Mouse (Mus musculus) myocyte (in vitro differentiated cells): ENCODE data around the gene Rdx.

Source experiments
- CEBPB ChIP-seq: IDR thresholded peaks from 2 replicates; pipeline ENCODE4 v1.6.1; 2011; ENCODE audit warnings: mild to moderate bottlenecking, moderate library complexity; ENCODE audit not compliant: poor library complexity, insufficient read depth, severe bottlenecking
- E2F4 ChIP-seq: IDR thresholded peaks from one replicate; pipeline ENCODE4 v1.6.1; 2011; ENCODE audit warnings: mild to moderate bottlenecking, control low read depth, moderate library complexity; ENCODE audit not compliant: insufficient read depth
- MAX ChIP-seq: IDR thresholded peaks from one replicate; pipeline ENCODE4 v1.6.1; 2011; ENCODE audit warnings: low read depth, mild to moderate bottlenecking, control low read depth
- MYOD1 ChIP-seq, 3 experiments: IDR thresholded peaks; one replicate each; pipeline ENCODE4 v1.6.1; 2011; ENCODE audit warnings: control low read depth in 2 of 3, low read depth in 2 of 3, mild to moderate bottlenecking in 2 of 3, moderate library complexity in 1 of 3; ENCODE audit not compliant: insufficient read length in 2 of 3, control insufficient read depth in 1 of 3
- MYOG ChIP-seq, 3 experiments: IDR thresholded peaks; one replicate each; pipeline ENCODE4 v1.6.1; 2011; ENCODE audit warnings: control low read depth in 2 of 3, low read depth in 2 of 3, mild to moderate bottlenecking in 2 of 3; ENCODE audit not compliant: insufficient read length in 2 of 3, control insufficient read depth in 1 of 3, insufficient read depth in 1 of 3
- POLR2A ChIP-seq: IDR thresholded peaks from one replicate; pipeline ENCODE4 v1.6.1; 2011; ENCODE audit warnings: low read depth, mild to moderate bottlenecking, control low read depth, moderate library complexity; ENCODE audit not compliant: insufficient read length
- POLR2AphosphoS2 ChIP-seq: IDR thresholded peaks from one replicate; pipeline ENCODE4 v1.6.1; 2011; ENCODE audit warnings: low read depth, control low read depth; ENCODE audit not compliant: insufficient read length
- REST ChIP-seq: IDR thresholded peaks from one replicate; pipeline ENCODE4 v1.6.1; 2011; ENCODE audit warnings: mild to moderate bottlenecking, control low read depth, moderate library complexity; ENCODE audit not compliant: insufficient read depth, insufficient read length
- SRF ChIP-seq: IDR thresholded peaks from one replicate; pipeline ENCODE4 v1.6.1; 2011; ENCODE audit warnings: low read depth; ENCODE audit not compliant: control insufficient read depth, insufficient read length
- TCF12 ChIP-seq: IDR thresholded peaks from one replicate; pipeline ENCODE4 v1.6.1; 2011; ENCODE audit warnings: mild to moderate bottlenecking, control low read depth; ENCODE audit not compliant: poor library complexity, insufficient read depth, severe bottlenecking
- TCF3 ChIP-seq: IDR thresholded peaks from one replicate; pipeline ENCODE4 v1.6.1; 2011; ENCODE audit warnings: low read depth, control low read depth; ENCODE audit not compliant: insufficient read length
- USF1 ChIP-seq: IDR thresholded peaks from one replicate; pipeline ENCODE4 v1.6.1; 2011; ENCODE audit warnings: low read depth, mild to moderate bottlenecking, control low read depth, moderate library complexity

GRCm38 (mm10) chr9:52027257-52028020 is 19.5 kb upstream of the Rdx start:
- TF ChIP-seq USF1 (no peak), POLR2AphosphoS2 (no peak), POLR2A (no peak), MYOD1 (IDR thresholded peaks at IDR 0.05; ENCODE audit: control insufficient read depth in 1 of 3, insufficient read length in 2 of 3, low read depth in 2 of 3) (no peak), TCF12 (no peak), MAX (no peak), MYOG (IDR thresholded peaks at IDR 0.05; ENCODE audit: control insufficient read depth in 1 of 3, insufficient read depth in 1 of 3, insufficient read length in 2 of 3, low read depth in 2 of 3) (no peak), E2F4 (no peak), CEBPB (no peak), SRF (no peak), REST (no peak), TCF3 (no peak)
